Mouse (Mus musculus) brain, embryonic 14.5 days (tissue): ENCODE results near the gene Zbtb9.

Experiments
- CTCF ChIP-seq: fragments of 200-500 bp; IDR thresholded peaks from 2 replicates; pipeline ENCODE4 v1.5.1; 2012; ENCODE audit warnings: inconsistent platforms, mild to moderate bottlenecking, moderate library complexity, borderline replicate concordance; ENCODE audit not compliant: insufficient read depth, insufficient read length; ENCODE audit errors: extremely low read depth
- POLR2A ChIP-seq: fragments of 200-500 bp; IDR thresholded peaks from 2 replicates; pipeline ENCODE4 v1.6.1; 2012; ENCODE audit warnings: mild to moderate bottlenecking, inconsistent platforms, borderline replicate concordance; ENCODE audit not compliant: poor library complexity, insufficient read depth, insufficient read length, severe bottlenecking; ENCODE audit errors: extremely low read depth

DNA sequence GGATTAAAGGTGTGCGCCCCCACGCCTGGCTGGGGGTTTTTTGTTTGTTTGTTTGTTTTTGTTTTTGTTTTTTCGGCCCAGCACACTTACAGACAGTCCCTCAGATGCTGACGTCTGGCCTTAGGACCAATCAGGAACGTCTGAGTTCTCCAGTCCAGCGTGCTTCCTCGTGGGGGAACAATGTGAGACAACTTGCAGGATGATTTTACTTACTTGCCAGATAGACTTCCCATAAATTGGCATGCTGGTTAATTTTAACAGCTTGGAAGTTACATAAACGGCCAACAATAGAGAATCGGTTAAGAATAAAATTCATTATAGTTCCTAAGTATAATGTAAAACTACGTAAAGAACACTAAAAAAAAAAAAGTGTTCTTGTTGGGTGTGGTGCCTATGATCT lies 38.2 kb downstream of the Zbtb9 start:
- TF ChIP-seq POLR2A (no peak), CTCF (no peak)
